Mouse (Mus musculus) embryonic facial prominence, embryonic 10.5 days (tissue): ENCODE results near the gene Abhd2. TPM values are rescaled to one million over a fixed set of nuclear protein-coding genes. Genes with fewer than 3 reads are reported as not detected.

Experiments used
- DNase-seq: peaks from one replicate; pipeline ENCODE4 v3.0.0-alpha.2; 2017; ENCODE audit warnings: low spot score
- H3K27ac ChIP-seq: fragments of 300-500 bp; sonication (generic); replicated peaks from 2 replicates; pipeline ENCODE4 v1.5.1; 2016; ENCODE audit warnings: mild to moderate bottlenecking
- H3K27me3 ChIP-seq: fragments of 300-500 bp; sonication (generic); replicated peaks from 2 replicates; pipeline ENCODE4 v1.6.1; 2016; ENCODE audit warnings: low read depth, mild to moderate bottlenecking; ENCODE audit not compliant: poor library complexity, severe bottlenecking
- H3K36me3 ChIP-seq: fragments of 300-500 bp; sonication (generic); replicated peaks from 2 replicates; pipeline ENCODE4 v1.6.1; 2016; ENCODE audit warnings: mild to moderate bottlenecking, moderate library complexity
- H3K4me1 ChIP-seq: fragments of 300-500 bp; sonication (generic); 2 replicates; pipeline ENCODE4 v1.6.1; 2016
- H3K4me3 ChIP-seq: fragments of 300-500 bp; sonication (generic); 2 replicates; pipeline ENCODE4 v1.5.1; 2016; ENCODE audit warnings: mild to moderate bottlenecking, moderate library complexity
- H3K9me3 ChIP-seq: fragments of 300-500 bp; sonication (generic); 2 replicates; pipeline ENCODE4 v1.6.1; 2016; ENCODE audit warnings: mild to moderate bottlenecking
- WGBS: fragments of 180-500 bp; shearing (Covaris S2); methylation state at CpG from one replicate; pipeline ENCODE4 v1.1.7; 2016; 5-methylcytosine and 5-hydroxymethylcytosine counted together
- polyA plus RNA-seq: library from polyadenylated mRNA; unstranded; fragments of >200 nt; fragmentation: Nextera tagmentation; extraction: Ambion mirVana; gene quantifications from 2 replicates; pipeline ENCODE4 v1.2.1, GENCODE M21; 2016

The Abhd2 gene
- 8.7 TPM in 2 replicates for polyA plus RNA-seq

GRCm38 (mm10) chr7:79272789-79273718 is at the start of gene Abhd2:
Gene Abhd2 (plus strand): TSS chr7:79273199.
- H3K27me3 ChIP-seq, result no peaks in the 10 kb centered on the region
- peaks cover 5% of the 10 kb centered on the region for H3K36me3 ChIP-seq
- DNase-seq, result peak; percentile 99
- H3K9me3 ChIP-seq, result no peaks in the 10 kb centered on the region
- WGBS, result under 1% methylated on average over 54 of the region's 54 CpGs
- H3K4me1 ChIP-seq, result peaks cover 55% of the 10 kb centered on the region
- H3K4me3 ChIP-seq, result peak within 1 kb of the TSS; percentile 77
- peak within 1 kb of the TSS; percentile 86 for H3K27ac ChIP-seq

GRCm38 (mm10) chr7:79225477-79225876 is 47.5 kb upstream of the Abhd2 start:
- Histone ChIP-seq H3K9me3 (no peaks in the 10 kb centered on the region), H3K27me3 (no peaks in the 10 kb centered on the region), H3K36me3 (no peaks in the 10 kb centered on the region), H3K27ac (no peak overlapping the region), H3K4me1 (peaks cover 4% of the 10 kb centered on the region; the same call in 1 of the 2 replicates), H3K4me3 (no peak overlapping the region)
- 89% methylated on average over 8 of the region's 8 CpGs for WGBS
- no peak for DNase-seq

GRCm38 (mm10) chr7:79226172-79226571 is 46.8 kb upstream of the Abhd2 start:
- WGBS, result 86% methylated on average over 5 of the region's 5 CpGs
- H3K36me3 ChIP-seq, result no peaks in the 10 kb centered on the region
- DNase-seq, result no peak
- no peaks in the 10 kb centered on the region for H3K9me3 ChIP-seq
- H3K27me3 ChIP-seq, result no peaks in the 10 kb centered on the region
- no peak overlapping the region for H3K27ac ChIP-seq
- peaks cover 4% of the 10 kb centered on the region; the same call in 1 of the 2 replicates for H3K4me1 ChIP-seq
- no peak overlapping the region for H3K4me3 ChIP-seq

GRCm38 (mm10) chr7:79226834-79227486 is 46.0 kb upstream of the Abhd2 start:
- no peaks in the 10 kb centered on the region for H3K27me3 ChIP-seq
- no peak overlapping the region for H3K27ac ChIP-seq
- H3K4me3 ChIP-seq, result no peak overlapping the region
- H3K36me3 ChIP-seq, result no peaks in the 10 kb centered on the region
- H3K9me3 ChIP-seq, result no peaks in the 10 kb centered on the region
- WGBS, result 89% methylated on average over 10 of the region's 10 CpGs
- no peak for DNase-seq
- peaks cover 4% of the 10 kb centered on the region; the same call in 1 of the 2 replicates for H3K4me1 ChIP-seq

- DNase-seq, result peak; percentile 84
- WGBS, result 32% methylated on average over 9 of the region's 9 CpGs
- Histone ChIP-seq H3K4me3 (no peak overlapping the region), H3K36me3 (no peaks in the 10 kb centered on the region), H3K9me3 (no peaks in the 10 kb centered on the region), H3K27ac (no peak overlapping the region), H3K4me1 (peaks cover 4% of the 10 kb centered on the region; the same call in 1 of the 2 replicates), H3K27me3 (no peaks in the 10 kb centered on the region)
Observed at GRCm38 (mm10) chr7:79228471-79228870, 44.5 kb upstream of the Abhd2 start.

- WGBS, result 78% methylated on average over 2 of the region's 2 CpGs
- H3K36me3 ChIP-seq, result no peaks in the 10 kb centered on the region
Observed at GRCm38 (mm10) chr7:79231577-79231976, 41.4 kb upstream of the Abhd2 start.

GRCm38 (mm10) chr7:79232048-79232447 is 41.0 kb upstream of the Abhd2 start:
- 88% methylated on average over 10 of the region's 10 CpGs for WGBS
- Histone ChIP-seq H3K36me3 (no peaks in the 10 kb centered on the region), H3K4me1 (no peaks in the 10 kb centered on the region), H3K27me3 (no peaks in the 10 kb centered on the region), H3K9me3 (no peaks in the 10 kb centered on the region), H3K4me3 (no peak overlapping the region), H3K27ac (no peak overlapping the region)
- no peak for DNase-seq

More at GRCm38 (mm10) chr7:79231577-79231976, 41.4 kb upstream of the Abhd2 start:
- Histone ChIP-seq H3K4me3 (no peak overlapping the region), H3K9me3 (no peaks in the 10 kb centered on the region), H3K4me1 (no peaks in the 10 kb centered on the region), H3K27ac (no peak overlapping the region), H3K27me3 (no peaks in the 10 kb centered on the region)
- DNase-seq, result no peak

- WGBS, result 86% methylated on average over 5 of the region's 5 CpGs
- Histone ChIP-seq H3K36me3 (no peaks in the 10 kb centered on the region), H3K4me1 (no peaks in the 10 kb centered on the region), H3K4me3 (no peak overlapping the region), H3K9me3 (no peaks in the 10 kb centered on the region), H3K27me3 (peaks cover 4% of the 10 kb centered on the region; the same call in 1 of the 2 replicates), H3K27ac (no peak overlapping the region)
- DNase-seq, result peak; percentile 32
Observed at GRCm38 (mm10) chr7:79238741-79239140, 34.3 kb upstream of the Abhd2 start.

GRCm38 (mm10) chr7:79241931-79242625 is 30.9 kb upstream of the Abhd2 start:
- Histone ChIP-seq H3K27ac (no peak overlapping the region), H3K9me3 (no peaks in the 10 kb centered on the region), H3K4me3 (no peak overlapping the region), H3K27me3 (peaks cover 10% of the 10 kb centered on the region), H3K36me3 (no peaks in the 10 kb centered on the region), H3K4me1 (peaks cover 7% of the 10 kb centered on the region; the same call in 1 of the 2 replicates)
- no peak for DNase-seq
- WGBS, result 79% methylated on average over 10 of the region's 10 CpGs

- Histone ChIP-seq H3K36me3 (no peaks in the 10 kb centered on the region), H3K27ac (no peak overlapping the region), H3K9me3 (no peaks in the 10 kb centered on the region), H3K4me1 (peaks cover 15% of the 10 kb centered on the region), H3K4me3 (no peak overlapping the region), H3K27me3 (peaks cover 10% of the 10 kb centered on the region)
- 65% methylated on average over 4 of the region's 4 CpGs for whole genome bisulfite sequencing
- DNase-seq, result no peak
Observed at GRCm38 (mm10) chr7:79243236-79243635, 29.8 kb upstream of the Abhd2 start.

GRCm38 (mm10) chr7:79246039-79246670 is 26.8 kb upstream of the Abhd2 start:
- H3K4me3 ChIP-seq, result peak overlapping the region; percentile 46
- H3K27ac ChIP-seq, result no peak overlapping the region
- peak; percentile 79 for DNase-seq
- 17% methylated on average over 18 of the region's 18 CpGs for WGBS
- peaks cover 15% of the 10 kb centered on the region for H3K4me1 ChIP-seq
- no peaks in the 10 kb centered on the region for H3K36me3 ChIP-seq
- H3K27me3 ChIP-seq, result peaks cover 9% of the 10 kb centered on the region
- H3K9me3 ChIP-seq, result no peaks in the 10 kb centered on the region

GRCm38 (mm10) chr7:79247408-79247807 is 25.6 kb upstream of the Abhd2 start:
- Histone ChIP-seq H3K4me3 (no peak overlapping the region), H3K27ac (no peak overlapping the region), H3K36me3 (no peaks in the 10 kb centered on the region), H3K27me3 (peaks cover 6% of the 10 kb centered on the region), H3K9me3 (no peaks in the 10 kb centered on the region), H3K4me1 (peaks cover 15% of the 10 kb centered on the region)
- WGBS, result 86% methylated on average over 1 of the region's 1 CpGs
- no peak for DNase-seq
